Mouse (Mus musculus): ENCODE results near the gene Hdc. TPM values are rescaled to one million over a fixed set of nuclear protein-coding genes. Genes with fewer than 3 reads are reported as not detected.

The Hdc gene
- polyA plus RNA-seq (2014; fragmentation: Nextera tagmentation; extraction: Ambion mirVana) = 5.5 and 6.2 TPM in 2 replicates

DNA sequence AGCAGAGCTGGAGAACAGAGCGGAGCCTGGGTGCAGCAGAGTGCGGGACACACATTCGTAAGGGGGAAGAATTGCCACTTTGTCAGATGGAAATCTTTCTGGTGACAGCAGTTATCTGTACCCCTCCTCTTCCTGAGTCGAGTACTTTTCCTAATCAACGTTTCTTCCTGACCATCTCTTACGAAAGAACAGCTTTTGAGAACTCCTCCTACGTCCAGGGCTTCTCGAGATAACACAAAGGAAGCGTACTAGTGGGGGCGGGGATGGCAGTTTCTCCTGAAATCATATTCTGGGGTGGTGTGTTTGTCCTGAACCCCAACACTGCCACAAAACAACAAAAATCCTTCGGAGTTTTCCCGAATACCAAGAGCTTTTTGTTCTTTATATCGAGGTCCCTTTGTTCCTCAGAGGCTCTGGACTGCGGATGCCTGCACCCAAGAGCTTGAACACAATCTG, at the start of gene Hdc:
Gene Hdc, minus strand, starts transcription at position 51 of the 456 bp plus-strand sequence.
- Histone ChIP-seq H3K9me3 (ENCODE audit: control insufficient read depth, low read length) (no peaks in the 10 kb centered on the region), H3K4me2 (ENCODE audit: low read length) (peak within 1 kb of the TSS; percentile 49), H3K27me3 (ENCODE audit: control insufficient read depth, insufficient read depth, low read length) (no peaks in the 10 kb centered on the region), H3K36me3 (ENCODE audit: control insufficient read depth, insufficient read depth, low read length) (no peaks in the 10 kb centered on the region), H3K27ac (replicated peaks in 1 of 2; ENCODE audit: control insufficient read depth in 1 of 2, insufficient read depth in 1 of 2, low read depth in 2 of 2, low read length in 2 of 2) (peak within 1 kb of the TSS; percentile 22 to 33; a peak in 3 of 4 replicates), H3K4me1 (ENCODE audit: control insufficient read depth in 2 of 2, insufficient read depth in 2 of 2, low read length in 2 of 2) (peaks cover 15 to 16% of the 10 kb centered on the region in 2 experiments), H3K9ac (ENCODE audit: low read length) (peak within 1 kb of the TSS; percentile 6; the same call in 1 of the 2 replicates), H3K4me3 (ENCODE audit: control insufficient read depth in 1 of 2, insufficient read depth in 1 of 2, low read depth in 1 of 2, low read length in 2 of 2) (0 out of 4 replicates have a peak within 1 kb of the TSS, but pooled peaks of 1 of the 2 experiments have one; percentile 3)
- peak; percentile 46; the same call in 1 of the 2 replicates for ATAC-seq (ENCODE audit: insufficient number of reproducible peaks, insufficient read depth, low FRiP score, low read depth)
- WGBS = 33% methylated on average over 14 of the region's 14 CpGs

DNA sequence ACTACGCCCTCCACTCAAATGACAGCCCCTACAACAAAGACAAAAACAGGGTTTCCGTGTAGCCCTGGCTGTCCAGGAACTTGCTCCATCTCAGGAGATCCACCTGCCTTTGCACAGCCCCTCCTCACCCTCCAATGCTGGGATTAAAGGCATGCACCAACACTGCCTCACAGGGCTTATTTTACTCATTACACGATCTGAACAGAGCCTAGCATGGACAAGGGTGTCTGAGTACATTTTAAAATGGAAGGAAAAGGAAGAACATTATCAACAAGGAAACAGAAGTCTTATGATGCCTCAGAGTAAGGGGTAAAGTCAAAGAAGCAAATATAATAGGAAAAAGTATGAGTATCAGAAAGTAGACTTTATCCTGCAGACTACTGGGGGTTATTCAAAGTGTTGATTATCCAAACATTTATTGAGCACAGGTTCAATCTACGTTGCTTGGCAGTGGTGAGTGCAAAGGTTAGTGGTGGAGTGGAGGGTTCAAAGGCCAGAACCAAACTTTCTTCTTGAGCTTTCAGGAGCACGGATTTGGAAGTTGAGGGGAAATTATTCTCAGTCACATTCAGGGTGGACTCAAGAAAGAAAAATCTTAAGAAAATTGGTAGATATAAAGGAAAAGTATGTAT, 49.6 kb upstream of the Hdc start:
- no peak overlapping the region for H3K4me3 ChIP-seq (ENCODE audit: control insufficient read depth in 1 of 2, insufficient read depth in 1 of 2, low read depth in 1 of 2, low read length in 2 of 2)
- H3K4me1 ChIP-seq (ENCODE audit: control insufficient read depth in 2 of 2, insufficient read depth in 2 of 2, low read length in 2 of 2) = peaks cover 3 to 15% of the 10 kb centered on the region in 2 experiments; a peak in 3 of 4 replicates
- H3K9ac ChIP-seq (ENCODE audit: low read length) = no peak overlapping the region
- no peaks in the 10 kb centered on the region for H3K9me3 ChIP-seq (ENCODE audit: control insufficient read depth, low read length)
- no peak overlapping the region for H3K27ac ChIP-seq (replicated peaks in 1 of 2; ENCODE audit: control insufficient read depth in 1 of 2, insufficient read depth in 1 of 2, low read depth in 2 of 2, low read length in 2 of 2)
- no peak for ATAC-seq (ENCODE audit: insufficient number of reproducible peaks, insufficient read depth, low FRiP score, low read depth)
- H3K4me2 ChIP-seq (ENCODE audit: low read length) = no peak overlapping the region
- 88% methylated on average over 5 of the region's 5 CpGs for WGBS
- no peaks in the 10 kb centered on the region for H3K36me3 ChIP-seq (ENCODE audit: control insufficient read depth, insufficient read depth, low read length)
- H3K27me3 ChIP-seq (ENCODE audit: control insufficient read depth, insufficient read depth, low read length) = no peaks in the 10 kb centered on the region

DNA sequence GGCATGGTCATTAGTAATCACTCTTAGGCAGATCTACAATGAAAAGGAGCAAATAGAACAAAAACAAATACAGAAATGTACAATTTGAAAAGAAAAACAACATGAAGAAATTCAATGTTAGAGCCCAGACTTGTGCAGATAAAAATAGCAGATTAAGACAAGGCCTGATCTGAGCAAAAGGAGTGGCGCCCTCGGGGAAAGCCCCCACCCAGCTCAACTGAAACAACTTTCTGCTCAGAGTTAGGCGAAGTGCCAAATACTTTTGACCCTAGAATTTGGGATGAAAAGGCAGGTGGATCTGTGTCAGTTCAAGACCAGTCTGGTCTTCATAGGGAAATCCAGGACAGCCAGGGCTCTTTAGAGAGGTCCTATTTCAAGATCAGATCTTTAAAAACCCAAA, 46.9 kb upstream of the Hdc start:
- Histone ChIP-seq H3K9ac (ENCODE audit: low read length) (no peak overlapping the region), H3K27me3 (ENCODE audit: control insufficient read depth, insufficient read depth, low read length) (no peaks in the 10 kb centered on the region), H3K4me1 (ENCODE audit: control insufficient read depth in 2 of 2, insufficient read depth in 2 of 2, low read length in 2 of 2) (no peaks in the 10 kb centered on the region), H3K4me3 (ENCODE audit: control insufficient read depth in 1 of 2, insufficient read depth in 1 of 2, low read depth in 1 of 2, low read length in 2 of 2) (no peak overlapping the region), H3K4me2 (ENCODE audit: low read length) (no peak overlapping the region), H3K9me3 (ENCODE audit: control insufficient read depth, low read length) (no peaks in the 10 kb centered on the region), H3K27ac (replicated peaks in 1 of 2; ENCODE audit: control insufficient read depth in 1 of 2, insufficient read depth in 1 of 2, low read depth in 2 of 2, low read length in 2 of 2) (no peak overlapping the region), H3K36me3 (ENCODE audit: control insufficient read depth, insufficient read depth, low read length) (no peaks in the 10 kb centered on the region)
- no peak for ATAC-seq (ENCODE audit: insufficient number of reproducible peaks, insufficient read depth, low FRiP score, low read depth)
- WGBS = 84% methylated on average over 3 of the region's 3 CpGs

GRCm38 (mm10) chr2:126663481-126663880, 44.4 kb upstream of the Hdc start:
- H3K4me2 ChIP-seq (ENCODE audit: low read length) = no peak overlapping the region
- no peaks in the 10 kb centered on the region for H3K4me1 ChIP-seq (ENCODE audit: control insufficient read depth in 2 of 2, insufficient read depth in 2 of 2, low read length in 2 of 2)
- no peaks in the 10 kb centered on the region for H3K36me3 ChIP-seq (ENCODE audit: control insufficient read depth, insufficient read depth, low read length)
- no peak overlapping the region for H3K9ac ChIP-seq (ENCODE audit: low read length)
- H3K27ac ChIP-seq (replicated peaks in 1 of 2; ENCODE audit: control insufficient read depth in 1 of 2, insufficient read depth in 1 of 2, low read depth in 2 of 2, low read length in 2 of 2) = no peak overlapping the region
- WGBS = 51% methylated on average over 4 of the region's 4 CpGs
- no peaks in the 10 kb centered on the region for H3K27me3 ChIP-seq (ENCODE audit: control insufficient read depth, insufficient read depth, low read length)
- no peak overlapping the region for H3K4me3 ChIP-seq (ENCODE audit: control insufficient read depth in 1 of 2, insufficient read depth in 1 of 2, low read depth in 1 of 2, low read length in 2 of 2)
- no peak for ATAC-seq (ENCODE audit: insufficient number of reproducible peaks, insufficient read depth, low FRiP score, low read depth)
- H3K9me3 ChIP-seq (ENCODE audit: control insufficient read depth, low read length) = no peaks in the 10 kb centered on the region

DNA sequence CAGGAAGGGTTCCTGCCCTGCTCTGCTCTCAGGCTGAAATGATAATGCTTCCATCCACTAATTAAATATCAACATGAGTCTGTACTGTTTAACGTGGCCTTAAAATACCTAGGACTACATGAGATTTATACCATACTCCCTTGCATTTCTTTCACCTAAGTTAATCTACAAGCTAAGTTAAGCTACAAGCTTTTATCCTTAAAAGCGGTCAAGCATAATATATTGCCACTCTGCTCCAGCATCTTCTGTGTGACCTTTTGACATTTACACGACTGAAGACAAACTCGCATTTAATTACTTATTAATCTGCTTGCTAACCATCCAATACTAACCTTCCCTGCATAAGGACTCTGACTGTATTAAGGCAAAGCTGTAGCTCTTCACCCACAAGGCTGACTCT, 33.8 kb upstream of the Hdc start:
- no peak for ATAC-seq (ENCODE audit: insufficient number of reproducible peaks, insufficient read depth, low FRiP score, low read depth)
- H3K9ac ChIP-seq (ENCODE audit: low read length) = no peak overlapping the region
- no peak overlapping the region for H3K4me2 ChIP-seq (ENCODE audit: low read length)
- 89% methylated on average over 4 of the region's 4 CpGs for WGBS
- H3K9me3 ChIP-seq (ENCODE audit: control insufficient read depth, low read length) = no peaks in the 10 kb centered on the region
- H3K36me3 ChIP-seq (ENCODE audit: control insufficient read depth, insufficient read depth, low read length) = peaks cover 71% of the 10 kb centered on the region
- no peak overlapping the region for H3K4me3 ChIP-seq (ENCODE audit: control insufficient read depth in 1 of 2, insufficient read depth in 1 of 2, low read depth in 1 of 2, low read length in 2 of 2)
- H3K4me1 ChIP-seq (ENCODE audit: control insufficient read depth in 2 of 2, insufficient read depth in 2 of 2, low read length in 2 of 2) = no peaks in the 10 kb centered on the region
- H3K27me3 ChIP-seq (ENCODE audit: control insufficient read depth, insufficient read depth, low read length) = no peaks in the 10 kb centered on the region
- H3K27ac ChIP-seq (replicated peaks in 1 of 2; ENCODE audit: control insufficient read depth in 1 of 2, insufficient read depth in 1 of 2, low read depth in 2 of 2, low read length in 2 of 2) = no peak overlapping the region

- H3K9me3 ChIP-seq (ENCODE audit: control insufficient read depth, low read length) = no peaks in the 10 kb centered on the region
- WGBS = 92% methylated on average over 3 of the region's 3 CpGs
- H3K36me3 ChIP-seq (ENCODE audit: control insufficient read depth, insufficient read depth, low read length) = peaks cover 95% of the 10 kb centered on the region
- ATAC-seq (ENCODE audit: insufficient number of reproducible peaks, insufficient read depth, low FRiP score, low read depth) = no peak
- no peaks in the 10 kb centered on the region for H3K4me1 ChIP-seq (ENCODE audit: control insufficient read depth in 2 of 2, insufficient read depth in 2 of 2, low read length in 2 of 2)
- no peak overlapping the region for H3K4me3 ChIP-seq (ENCODE audit: control insufficient read depth in 1 of 2, insufficient read depth in 1 of 2, low read depth in 1 of 2, low read length in 2 of 2)
- H3K27ac ChIP-seq (replicated peaks in 1 of 2; ENCODE audit: control insufficient read depth in 1 of 2, insufficient read depth in 1 of 2, low read depth in 2 of 2, low read length in 2 of 2) = no peak overlapping the region
- no peak overlapping the region for H3K4me2 ChIP-seq (ENCODE audit: low read length)
- H3K9ac ChIP-seq (ENCODE audit: low read length) = no peak overlapping the region
- no peaks in the 10 kb centered on the region for H3K27me3 ChIP-seq (ENCODE audit: control insufficient read depth, insufficient read depth, low read length)
These were observed 28.7 kb upstream of the Hdc start for GRCm38 (mm10) chr2:126647762-126648161.

DNA sequence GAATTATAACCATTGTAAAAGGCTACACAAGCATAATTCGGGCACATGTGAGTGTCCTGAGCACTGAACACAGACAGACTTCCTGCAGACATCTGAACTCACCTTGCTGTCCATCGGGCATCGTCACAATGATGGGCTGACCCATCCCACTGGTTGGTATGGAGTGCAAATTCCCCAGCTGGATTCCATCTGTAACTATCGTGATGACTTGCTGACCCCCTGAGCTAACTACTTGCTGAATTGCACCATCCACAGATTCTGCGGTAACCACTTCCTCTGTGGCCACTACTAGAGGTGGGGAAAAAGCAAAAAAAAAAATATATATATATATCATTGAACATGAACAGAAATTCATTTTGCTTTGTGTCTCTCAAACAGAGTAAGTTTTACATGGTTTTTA, 27.4 kb upstream of the Hdc start:
- Histone ChIP-seq H3K27me3 (ENCODE audit: control insufficient read depth, insufficient read depth, low read length) (no peaks in the 10 kb centered on the region), H3K27ac (replicated peaks in 1 of 2; ENCODE audit: control insufficient read depth in 1 of 2, insufficient read depth in 1 of 2, low read depth in 2 of 2, low read length in 2 of 2) (no peak overlapping the region), H3K9me3 (ENCODE audit: control insufficient read depth, low read length) (no peaks in the 10 kb centered on the region), H3K4me2 (ENCODE audit: low read length) (no peak overlapping the region), H3K9ac (ENCODE audit: low read length) (no peak overlapping the region), H3K4me1 (ENCODE audit: control insufficient read depth in 2 of 2, insufficient read depth in 2 of 2, low read length in 2 of 2) (no peaks in the 10 kb centered on the region), H3K4me3 (ENCODE audit: control insufficient read depth in 1 of 2, insufficient read depth in 1 of 2, low read depth in 1 of 2, low read length in 2 of 2) (no peak overlapping the region), H3K36me3 (ENCODE audit: control insufficient read depth, insufficient read depth, low read length) (peaks cover 86% of the 10 kb centered on the region)
- WGBS = 93% methylated on average over 5 of the region's 5 CpGs
- no peak for ATAC-seq (ENCODE audit: insufficient number of reproducible peaks, insufficient read depth, low FRiP score, low read depth)

GRCm38 (mm10) chr2:126644768-126645167, 25.7 kb upstream of the Hdc start:
- Histone ChIP-seq H3K9ac (ENCODE audit: low read length) (no peak overlapping the region), H3K27me3 (ENCODE audit: control insufficient read depth, insufficient read depth, low read length) (no peaks in the 10 kb centered on the region), H3K36me3 (ENCODE audit: control insufficient read depth, insufficient read depth, low read length) (peaks cover 86% of the 10 kb centered on the region), H3K4me1 (ENCODE audit: control insufficient read depth in 2 of 2, insufficient read depth in 2 of 2, low read length in 2 of 2) (no peaks in the 10 kb centered on the region), H3K27ac (replicated peaks in 1 of 2; ENCODE audit: control insufficient read depth in 1 of 2, insufficient read depth in 1 of 2, low read depth in 2 of 2, low read length in 2 of 2) (no peak overlapping the region), H3K9me3 (ENCODE audit: control insufficient read depth, low read length) (peaks cover 6% of the 10 kb centered on the region; the same call in 1 of the 2 replicates), H3K4me2 (ENCODE audit: low read length) (no peak overlapping the region), H3K4me3 (ENCODE audit: control insufficient read depth in 1 of 2, insufficient read depth in 1 of 2, low read depth in 1 of 2, low read length in 2 of 2) (no peak overlapping the region)
- 91% methylated on average over 1 of the region's 1 CpGs for WGBS
- ATAC-seq (ENCODE audit: insufficient number of reproducible peaks, insufficient read depth, low FRiP score, low read depth) = no peak
